Mouse (Mus musculus) kidney, adult 10 weeks (tissue): ENCODE results near the gene Map2k3. TPM values are rescaled to one million over a fixed set of nuclear protein-coding genes. Genes with fewer than 3 reads are reported as not detected.

Source experiments
- polyA plus RNA-seq: library from polyadenylated mRNA; stranded (reverse); fragments of 350-450 nt; fragmentation: Illumina TruSeq; extraction: RNeasy Lipid Tissue Mini Kit (QIAGEN cat#74804); gene quantifications from one replicate; pipeline ENCODE4 v1.2.3, GENCODE M21; 2014; ENCODE audit warnings: low read depth, low replicate concordance

Map2k3 gene
- polyA plus RNA-seq, result 7.4 TPM

DNA sequence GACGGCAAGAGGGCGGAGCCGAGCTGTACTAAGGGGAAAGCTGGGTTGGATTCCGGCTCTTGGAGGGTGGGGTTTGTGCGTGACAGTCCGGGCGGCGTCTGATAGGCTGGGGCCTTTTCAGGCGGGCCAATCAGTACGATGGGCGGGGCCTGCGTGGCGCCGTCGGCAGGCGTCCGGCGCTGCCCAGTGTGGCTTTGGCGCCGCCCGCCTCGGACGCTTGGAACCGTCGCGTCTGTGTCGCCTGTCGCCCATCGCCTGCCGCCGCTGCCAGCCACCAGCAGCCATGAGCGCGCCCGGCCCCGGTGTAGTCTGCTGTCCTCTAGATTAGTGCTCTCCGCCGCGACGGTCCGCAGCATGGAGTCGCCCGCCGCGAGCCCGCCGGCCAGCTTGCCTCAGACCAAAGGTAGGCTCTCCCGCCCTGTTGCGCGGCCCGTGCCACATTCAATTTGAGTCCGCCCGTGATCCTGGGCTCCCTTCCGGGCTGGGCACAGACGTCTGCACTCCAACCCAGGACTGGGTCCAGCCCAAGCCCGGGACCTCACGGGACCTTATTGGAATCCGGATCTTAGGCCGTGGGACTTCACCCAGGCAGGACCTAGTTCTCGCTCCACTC is at the start of gene Map2k3:
Gene Map2k3, plus strand, starts transcription at position 165 of the 613 bp plus-strand sequence.

GRCm38 (mm10) chr11:60914491-60914890 is 17.3 kb upstream of the Map2k3 start, which contains the start of gene Natd1:
TSS of gene Natd1 (minus strand) at chr11:60914750.

Other genes starting within 250 kb of the Map2k3 start
- 0.08 TPM for gene Llgl1, start 232.3 kb upstream of the Map2k3 start, polyA plus RNA-seq
- gene Flii, start 204.8 kb upstream of the Map2k3 start, polyA plus RNA-seq, result 3.8 TPM
- 0.49 TPM for gene Mief2, start 203.6 kb upstream of the Map2k3 start, polyA plus RNA-seq
- gene Top3a, start 154.7 kb upstream of the Map2k3 start, polyA plus RNA-seq, result 2.3 TPM
- 15.0 TPM for gene Smcr8, start 154.5 kb upstream of the Map2k3 start, polyA plus RNA-seq
- 46.4 TPM for gene Shmt1, start 120.3 kb upstream of the Map2k3 start, polyA plus RNA-seq
- 3.2 TPM for gene Dhrs7b, start 101.4 kb upstream of the Map2k3 start, polyA plus RNA-seq
- gene Tmem11, start 52.8 kb upstream of the Map2k3 start, polyA plus RNA-seq, result 11.4 TPM
- 2.3 TPM for gene Natd1, start 17.3 kb upstream of the Map2k3 start, polyA plus RNA-seq
- 0.32 TPM for gene Kcnj12, start 90.5 kb downstream of the Map2k3 start, polyA plus RNA-seq
- 0.28 TPM for gene Tnfrsf13b, start 194.7 kb downstream of the Map2k3 start, polyA plus RNA-seq
- gene Usp22, start 243.0 kb downstream of the Map2k3 start, polyA plus RNA-seq, result 12.8 TPM